Mouse (Mus musculus) embryonic fibroblast, embryonic 13.5 days (primary cell): Measurements from ENCODE around the gene Frmd4b.

Experiments
- CTCF ChIP-seq: IDR thresholded peaks from 2 replicates; pipeline ENCODE4 v1.5.1; 2011; ENCODE audit warnings: mild to moderate bottlenecking, control low read depth, low read length, moderate library complexity, borderline replicate concordance; ENCODE audit not compliant: insufficient read depth
- POLR2A ChIP-seq: IDR thresholded peaks from 2 replicates; pipeline ENCODE4 v1.6.1; 2011; ENCODE audit warnings: low read depth, mild to moderate bottlenecking, control low read depth, low read length, moderate library complexity

- no peak for TF ChIP-seq CTCF
- no peak for TF ChIP-seq POLR2A
Observed at GRCm38 (mm10) chr6:97577349-97577748, 40.0 kb downstream of the Frmd4b start.
